Mouse (Mus musculus): ENCODE measurements around the gene Ncbp2.

Gene Ncbp2

DNA sequence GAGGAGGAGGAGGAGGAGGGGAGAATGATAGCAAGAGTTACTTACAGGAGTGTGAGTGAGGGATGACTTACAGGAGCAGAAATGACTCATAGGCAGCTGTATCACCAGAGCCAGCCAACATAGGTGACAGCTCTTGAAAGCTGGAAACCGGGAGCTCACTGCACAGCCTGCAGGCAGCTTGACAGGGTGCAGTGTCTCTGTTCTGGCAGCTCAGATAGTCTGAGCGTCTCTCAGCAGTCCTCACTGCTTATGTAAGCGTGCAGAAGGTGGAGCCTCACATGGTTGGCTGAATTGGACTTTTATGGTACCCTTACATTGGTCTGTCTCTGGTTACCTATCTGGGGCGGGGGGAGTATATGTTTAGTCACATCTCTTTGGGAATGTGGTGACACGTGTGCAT lies 61.6 kb downstream of the Ncbp2 start:
- DNase-seq (ENCODE audit: low spot score in 2 of 2) = no peak

DNA sequence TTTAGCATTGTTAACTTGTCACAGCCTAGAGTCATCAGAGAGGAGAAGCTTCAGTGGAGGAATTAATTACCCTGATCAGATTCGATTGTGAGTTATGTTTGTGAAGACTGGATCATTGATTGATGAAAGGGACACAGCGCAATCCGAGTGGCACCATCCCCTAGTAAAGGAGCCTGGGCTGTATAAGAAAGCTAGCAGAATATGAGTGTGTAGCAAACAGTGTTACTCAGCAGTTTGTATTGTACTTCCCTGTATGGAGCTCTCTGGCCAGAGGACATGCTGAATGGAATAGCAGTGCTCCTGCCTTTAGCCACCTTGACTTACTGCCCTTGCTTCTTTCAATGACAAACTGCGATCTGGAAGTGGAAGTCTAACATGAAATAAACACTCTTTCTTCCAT lies 62.0 kb downstream of the Ncbp2 start:
- DNase-seq (ENCODE audit: low spot score in 2 of 2) = no peak
